Mouse (Mus musculus) hindlimb bud, embryonic 11.5 days (tissue): ENCODE data around the gene Gm10842.
"Not testable (repeated sequence)": the region's sequence is repeated elsewhere in the genome, so short reads cannot be mapped to it uniquely, and the experiment has no call there.

ENCODE experiments used
- DNase-seq: peaks from one replicate; pipeline ENCODE4 v3.0.0-alpha.2; 2012; ENCODE audit warnings: low read depth, low spot score; ENCODE audit errors: extremely low spot score

The Gm10842 gene

GRCm38 (mm10) chr11:105146593-105146992 is at the start of gene Gm10842:
Gene Gm10842, plus strand, starts transcription at chr11:105146893.
- DNase-seq: no peak

- not testable (repeated sequence) for DNase-seq
Measured at GRCm38 (mm10) chr11:105112448-105112847, 34.2 kb upstream of the Gm10842 start.

GRCm38 (mm10) chr11:105117814-105118213 is 28.9 kb upstream of the Gm10842 start:
- DNase-seq: no peak

GRCm38 (mm10) chr11:105120551-105121061 is 26.1 kb upstream of the Gm10842 start:
- DNase-seq: no peak

- DNase-seq: not testable (repeated sequence)
Measured at GRCm38 (mm10) chr11:105121792-105122191, 24.9 kb upstream of the Gm10842 start.

GRCm38 (mm10) chr11:105123986-105124385 is 22.7 kb upstream of the Gm10842 start:
- DNase-seq: peak; percentile 16

- peak; percentile 60 for DNase-seq
Measured at GRCm38 (mm10) chr11:105125735-105126519, 20.8 kb upstream of the Gm10842 start, which contains the start of gene Mettl2. Gene Mettl2, plus strand, starts transcription at chr11:105126425.

GRCm38 (mm10) chr11:105126520-105127029 is 20.1 kb upstream of the Gm10842 start:
- DNase-seq: no peak

GRCm38 (mm10) chr11:105135692-105136091 is 11.0 kb upstream of the Gm10842 start:
- DNase-seq: no peak

- DNase-seq: not testable (repeated sequence)
Measured at GRCm38 (mm10) chr11:105137255-105137654, 9.4 kb upstream of the Gm10842 start.

GRCm38 (mm10) chr11:105140512-105140911 is 6.2 kb upstream of the Gm10842 start:
- DNase-seq: not testable (repeated sequence)

GRCm38 (mm10) chr11:105141115-105141514 is 5.6 kb upstream of the Gm10842 start:
- no peak for DNase-seq

- no peak for DNase-seq
Measured at GRCm38 (mm10) chr11:105143564-105143963, 3.1 kb upstream of the Gm10842 start.

GRCm38 (mm10) chr11:105144084-105144483 is 2.6 kb upstream of the Gm10842 start:
- DNase-seq: no peak

- no peak for DNase-seq
Measured at GRCm38 (mm10) chr11:105144508-105145210, 2.0 kb upstream of the Gm10842 start.

- no peak for DNase-seq
Measured at GRCm38 (mm10) chr11:105145211-105145610, 1.5 kb upstream of the Gm10842 start.

GRCm38 (mm10) chr11:105149353-105149752 is 2.7 kb downstream of the Gm10842 start:
- no peak for DNase-seq

- no peak for DNase-seq
Measured at GRCm38 (mm10) chr11:105149766-105150165, 3.1 kb downstream of the Gm10842 start.

GRCm38 (mm10) chr11:105150691-105151090 is 4.0 kb downstream of the Gm10842 start:
- no peak for DNase-seq

GRCm38 (mm10) chr11:105151226-105152016 is 4.7 kb downstream of the Gm10842 start:
- DNase-seq: no peak

- no peak for DNase-seq
Measured at GRCm38 (mm10) chr11:105152017-105152300, 5.3 kb downstream of the Gm10842 start.
